ENCODE assay signal across 10 mouse cellular contexts in genomic region chr10:118640121-118640809, GRCm38 (mm10).
DNase-seq lines count a peak whose midpoint lies in the region; ATAC-seq lines count a peak whose summit lies in the region.
"Had no signal": no experiment of that assay in that cellular context is flagged by ENCODE, and none has a peak within 500 bp of the region (broad histone marks: within the 10 kb centered on the region; RNA-seq: fewer than 3 reads in every experiment).

No protein-coding gene starts in this region.

- H3K4me2 ChIP-seq in forebrain, embryonic 11.5 days (ENCODE audit: low read depth, low read length, severe bottlenecking) = no peak overlapping the region
- H3K4me2 ChIP-seq in midbrain, embryonic 16.5 days (ENCODE audit: low read length) = peak overlapping the region; percentile 38
- no peak overlapping the region for H3K4me2 ChIP-seq in heart, embryonic 11.5 days
- H3K4me2 ChIP-seq: neural tube, embryonic 12.5 days had no signal

- H3K9ac ChIP-seq in forebrain, embryonic 11.5 days (ENCODE audit: low read length) = no peak overlapping the region
- no peak overlapping the region for H3K9ac ChIP-seq in midbrain, embryonic 16.5 days (ENCODE audit: low read depth, low read length)
- no peak overlapping the region for H3K9ac ChIP-seq in heart, embryonic 11.5 days (ENCODE audit: low read depth, low read length)
- H3K9ac ChIP-seq: neural tube, embryonic 12.5 days had no signal

- H3K27me3 ChIP-seq in forebrain, embryonic 11.5 days (ENCODE audit: control insufficient read depth, insufficient read depth, low read length) = no peaks in the 10 kb centered on the region
- no peaks in the 10 kb centered on the region for H3K27me3 ChIP-seq in midbrain, embryonic 16.5 days (ENCODE audit: control insufficient read depth, insufficient read depth, low read depth, low read length)
- H3K27me3 ChIP-seq in heart, embryonic 11.5 days (ENCODE audit: control insufficient read depth, insufficient read depth, low read length) = no peaks in the 10 kb centered on the region
- H3K27me3 ChIP-seq: neural tube, embryonic 12.5 days had no signal

- H3K27ac ChIP-seq in forebrain, embryonic 11.5 days (ENCODE audit: low read depth, low read length) = peak overlapping the region; percentile 38; the same call in 1 of the 2 replicates
- peak overlapping the region; percentile 3; the same call in 1 of the 2 replicates for H3K27ac ChIP-seq in midbrain, embryonic 16.5 days (ENCODE audit: low read length)
- H3K27ac ChIP-seq in heart, embryonic 11.5 days (ENCODE audit: low read depth, low read length) = no peak overlapping the region
- H3K27ac ChIP-seq: neural tube, embryonic 12.5 days had no signal

- H3K4me3 ChIP-seq in forebrain, embryonic 11.5 days (ENCODE audit: low read depth, low read length) = no peak overlapping the region
- H3K4me3 ChIP-seq in midbrain, embryonic 16.5 days (ENCODE audit: low read depth, low read length) = no peak overlapping the region
- no peak overlapping the region for H3K4me3 ChIP-seq in heart, embryonic 11.5 days (ENCODE audit: low read depth, low read length)
- H3K4me3 ChIP-seq: neural tube, embryonic 12.5 days had no signal

- no peaks in the 10 kb centered on the region; the same call in 1 of the 2 replicates for H3K4me1 ChIP-seq in forebrain, embryonic 11.5 days (replicated peaks; ENCODE audit: control insufficient read depth, insufficient read depth, low read length)
- peaks cover 9% of the 10 kb centered on the region for H3K4me1 ChIP-seq in midbrain, embryonic 16.5 days (ENCODE audit: control insufficient read depth, insufficient read depth, low read length)
- H3K4me1 ChIP-seq in heart, embryonic 11.5 days (ENCODE audit: control insufficient read depth, insufficient read depth, low read length) = no peaks in the 10 kb centered on the region

- intact Hi-C loops in left cerebral cortex, postnatal 14 days (cut with DNase I) = loop anchor here (5.0 kb wide), 1 partner anchor 72 kb away; no protein-coding TSS in a partner anchor
- intact Hi-C loops in left cerebral cortex, postnatal 10 days (cut with DNase I) = no loop called here
- intact Hi-C loops in gastrocnemius, postnatal 36 days (cut with DNase I) = loop anchor here (5.0 kb wide), 2 partner anchors 72 to 227 kb away; no protein-coding TSS in a partner anchor

- H3K9me3 ChIP-seq in forebrain, embryonic 11.5 days (ENCODE audit: control insufficient read depth, low read length) = no peaks in the 10 kb centered on the region
- H3K9me3 ChIP-seq in midbrain, embryonic 16.5 days (replicated peaks; ENCODE audit: control insufficient read depth, low read length, poor library complexity, severe bottlenecking) = no peaks in the 10 kb centered on the region
- no peaks in the 10 kb centered on the region for H3K9me3 ChIP-seq in heart, embryonic 11.5 days (replicated peaks; ENCODE audit: control insufficient read depth, low read length)
- H3K9me3 ChIP-seq: neural tube, embryonic 12.5 days had no signal

- DNase-seq in left cerebral cortex, postnatal 14 days (ENCODE audit: low spot score in 2 of 2) = peak; percentile 17 to 23
- no peak for DNase-seq in left cerebral cortex, postnatal 10 days (ENCODE audit: extremely low spot score in 1 of 2, low spot score in 2 of 2)
- DNase-seq in forebrain, embryonic 11.5 days (ENCODE audit: low spot score) = no peak
- peak; percentile 30 to 35 for DNase-seq in gastrocnemius, postnatal 36 days
- DNase-seq in spleen, postnatal 10 days (ENCODE audit: low spot score in 2 of 2) = no peak
- no peak for DNase-seq in heart, adult 18-20 months

- no peak for ATAC-seq in forebrain, embryonic 11.5 days (replicated peaks; ENCODE audit: low FRiP score)
- peak; percentile 32; the same call in 1 of the 2 replicates for ATAC-seq in midbrain, embryonic 16.5 days
- no peak for ATAC-seq in heart, embryonic 11.5 days (replicated peaks; ENCODE audit: insufficient number of reproducible peaks, low FRiP score, low TSS enrichment)

- WGBS in forebrain, embryonic 11.5 days = 59% methylated on average over 7 of the region's 7 CpGs
- WGBS in midbrain, embryonic 16.5 days = 39% methylated on average over 7 of the region's 7 CpGs
- 58% methylated on average over 7 of the region's 7 CpGs for WGBS in heart, embryonic 11.5 days (ENCODE audit: insufficient replicate concordance)

- H3K36me3 ChIP-seq in forebrain, embryonic 11.5 days (ENCODE audit: control insufficient read depth, insufficient read depth, low read length) = no peaks in the 10 kb centered on the region
- no peaks in the 10 kb centered on the region for H3K36me3 ChIP-seq in midbrain, embryonic 16.5 days (ENCODE audit: control insufficient read depth, insufficient read depth, low read length)
- no peaks in the 10 kb centered on the region for H3K36me3 ChIP-seq in heart, embryonic 11.5 days (ENCODE audit: control insufficient read depth, insufficient read depth, low read length)
- H3K36me3 ChIP-seq: G1E; neural tube, embryonic 12.5 days had no signal

Comparison
In these comparisons a context has a peak if more than half of its experiments do, and no peak if none do; other contexts are left out.
1. DNase-seq: peak in left cerebral cortex, postnatal 14 days (2 of 2) and gastrocnemius, postnatal 36 days (2 of 2); none in left cerebral cortex, postnatal 10 days (0 of 2), forebrain, embryonic 11.5 days (single experiment), spleen, postnatal 10 days (0 of 2) and heart, adult 18-20 months (0 of 2).